Mouse (Mus musculus) heart, embryonic 14.5 days (tissue): ENCODE data around the gene Cdk5r1. TPM values are rescaled to one million over a fixed set of nuclear protein-coding genes. Genes with fewer than 3 reads are reported as not detected.

Experiments
- ATAC-seq: fragments of 200-750 bp; cut with Nextera tagmentation; 2 replicates; pipeline ENCODE4 v1.8.0; 2017; ENCODE audit warnings: low read depth, moderate TSS enrichment; ENCODE audit not compliant: insufficient number of reproducible peaks, insufficient read depth, low FRiP score
- H3K27ac ChIP-seq, 2 experiments: fragments of 200-500 bp in 1 of 2; fragments of 300-500 bp in 1 of 2; sonication (generic) in 1 of 2; replicated peaks in 1 of 2; 2 replicates each; pipeline ENCODE4 v1.5.1; 2012 to 2014; ENCODE audit warnings: low read depth in 2 of 2, low read length in 2 of 2, control low read depth in 1 of 2, mild to moderate bottlenecking in 1 of 2, mixed read lengths in 1 of 2; ENCODE audit not compliant: control insufficient read depth in 1 of 2, insufficient read depth in 1 of 2
- H3K27me3 ChIP-seq: fragments of 300-500 bp; sonication (generic); 2 replicates; pipeline ENCODE4 v1.6.1; 2014; ENCODE audit warnings: mild to moderate bottlenecking, low read length, control low read depth; ENCODE audit not compliant: control insufficient read depth, insufficient read depth
- H3K36me3 ChIP-seq: fragments of 300-500 bp; sonication (generic); 2 replicates; pipeline ENCODE4 v1.6.1; 2014; ENCODE audit warnings: mild to moderate bottlenecking, control low read depth, low read length, mixed read lengths; ENCODE audit not compliant: control insufficient read depth, insufficient read depth
- H3K4me1 ChIP-seq, 2 experiments: fragments of 200-500 bp in 1 of 2; fragments of 300-500 bp in 1 of 2; sonication (generic) in 1 of 2; 2 replicates each; pipeline ENCODE4 v1.6.1; 2012 to 2014; ENCODE audit warnings: low read length in 2 of 2, control low read depth in 1 of 2, mixed read lengths in 1 of 2; ENCODE audit not compliant: control insufficient read depth in 2 of 2, insufficient read depth in 2 of 2
- H3K4me2 ChIP-seq: fragments of 300-500 bp; sonication (generic); 2 replicates; pipeline ENCODE4 v1.6.1; 2014; ENCODE audit warnings: mild to moderate bottlenecking, low read length
- H3K4me3 ChIP-seq, 2 experiments: fragments of 200-500 bp in 1 of 2; fragments of 300-500 bp in 1 of 2; sonication (generic) in 1 of 2; 2 replicates each; pipeline ENCODE4 v1.5.1; 2012 to 2014; ENCODE audit warnings: low read length in 2 of 2, mild to moderate bottlenecking in 2 of 2, control low read depth in 1 of 2, low read depth in 1 of 2, moderate library complexity in 1 of 2; ENCODE audit not compliant: control insufficient read depth in 1 of 2, insufficient read depth in 1 of 2
- H3K9ac ChIP-seq: fragments of 300-500 bp; sonication (generic); 2 replicates; pipeline ENCODE4 v1.6.1; 2014; ENCODE audit warnings: mild to moderate bottlenecking, low read length
- H3K9me3 ChIP-seq: fragments of 300-500 bp; sonication (generic); 2 replicates; pipeline ENCODE4 v1.6.1; 2016; ENCODE audit warnings: low read length, control low read depth; ENCODE audit not compliant: control insufficient read depth
- WGBS: fragments of 180-500 bp; shearing (Covaris S2); extraction: QIAGEN DNeasy Blood & Tissue Kit; methylation state at CpG from one replicate; pipeline ENCODE4 v1.1.7; 2014; 5-methylcytosine and 5-hydroxymethylcytosine counted together
- polyA plus RNA-seq: library from polyadenylated mRNA; unstranded; fragments of >200 nt; fragmentation: Nextera tagmentation; extraction: Ambion mirVana; gene quantifications from 2 replicates; pipeline ENCODE4 v1.2.1, GENCODE M21; 2014

Gene Cdk5r1
- polyA plus RNA-seq, 1 experiment from 2014 or later = 0.36 TPM

- ATAC-seq = no peak
- H3K4me2 ChIP-seq = no peak overlapping the region
- 95% methylated on average over 7 of the region's 7 CpGs for WGBS
- H3K36me3 ChIP-seq = 0 out of 2 replicates have a peak, but pooled peaks cover 3% of the 10 kb centered on the region
- no peak overlapping the region for H3K9ac ChIP-seq
- peaks cover 12 to 14% of the 10 kb centered on the region in 2 experiments for H3K4me1 ChIP-seq
- H3K27me3 ChIP-seq = peaks cover 7% of the 10 kb centered on the region
- H3K9me3 ChIP-seq = no peaks in the 10 kb centered on the region
- no peak overlapping the region for H3K4me3 ChIP-seq
- no peak overlapping the region for H3K27ac ChIP-seq
Measured at GRCm38 (mm10) chr11:80482921-80483320, 6.1 kb downstream of the Cdk5r1 start.

- ATAC-seq = no peak
- 70% methylated on average over 6 of the region's 6 CpGs for WGBS
- Histone ChIP-seq H3K27ac (no peak overlapping the region), H3K4me1 (peaks cover 10 to 13% of the 10 kb centered on the region in 2 experiments), H3K9ac (no peak overlapping the region), H3K9me3 (no peaks in the 10 kb centered on the region), H3K4me2 (no peak overlapping the region), H3K27me3 (peaks cover 5% of the 10 kb centered on the region), H3K4me3 (no peak overlapping the region), H3K36me3 (0 out of 2 replicates have a peak, but pooled peaks cover 3% of the 10 kb centered on the region)
Measured at GRCm38 (mm10) chr11:80483536-80484067, 6.8 kb downstream of the Cdk5r1 start.

- Histone ChIP-seq H3K36me3 (0 out of 2 replicates have a peak, but pooled peaks cover 3% of the 10 kb centered on the region), H3K9ac (no peak overlapping the region), H3K4me1 (peaks cover 13 to 17% of the 10 kb centered on the region in 2 experiments), H3K27me3 (no peaks in the 10 kb centered on the region), H3K27ac (no peak overlapping the region), H3K4me2 (no peak overlapping the region), H3K9me3 (no peaks in the 10 kb centered on the region), H3K4me3 (no peak overlapping the region)
- no peak for ATAC-seq
- WGBS = 57% methylated on average over 12 of the region's 12 CpGs
Measured at GRCm38 (mm10) chr11:80484191-80484791, 7.5 kb downstream of the Cdk5r1 start.

GRCm38 (mm10) chr11:80485120-80485551, 8.3 kb downstream of the Cdk5r1 start:
- H3K4me1 ChIP-seq = peaks cover 20% of the 10 kb centered on the region in 2 experiments
- no peak overlapping the region for H3K9ac ChIP-seq
- ATAC-seq = no peak

GRCm38 (mm10) chr11:80485622-80486206, 8.9 kb downstream of the Cdk5r1 start:
- no peak overlapping the region for H3K4me2 ChIP-seq
- H3K27ac ChIP-seq = no peak overlapping the region
- no peak overlapping the region for H3K9ac ChIP-seq
- H3K27me3 ChIP-seq = no peaks in the 10 kb centered on the region
- peaks cover 20 to 21% of the 10 kb centered on the region in 2 experiments for H3K4me1 ChIP-seq
- H3K9me3 ChIP-seq = no peaks in the 10 kb centered on the region
- H3K4me3 ChIP-seq = no peak overlapping the region
- H3K36me3 ChIP-seq = no peaks in the 10 kb centered on the region
- ATAC-seq = no peak
- WGBS = 42% methylated on average over 10 of the region's 10 CpGs

More at GRCm38 (mm10) chr11:80485120-80485551, 8.3 kb downstream of the Cdk5r1 start:
- H3K27ac ChIP-seq = no peak overlapping the region
- H3K9me3 ChIP-seq = no peaks in the 10 kb centered on the region
- WGBS = 67% methylated on average over 9 of the region's 9 CpGs
- no peaks in the 10 kb centered on the region for H3K36me3 ChIP-seq
- no peak overlapping the region for H3K4me2 ChIP-seq
- H3K27me3 ChIP-seq = no peaks in the 10 kb centered on the region
- no peak overlapping the region for H3K4me3 ChIP-seq

- H3K9ac ChIP-seq = no peak overlapping the region
- H3K4me3 ChIP-seq = no peak overlapping the region
- H3K27me3 ChIP-seq = no peaks in the 10 kb centered on the region
- no peak for ATAC-seq
- 79% methylated on average over 15 of the region's 15 CpGs for WGBS
- H3K36me3 ChIP-seq = no peaks in the 10 kb centered on the region
- H3K27ac ChIP-seq = no peak overlapping the region
- H3K9me3 ChIP-seq = no peaks in the 10 kb centered on the region
- no peak overlapping the region for H3K4me2 ChIP-seq
- H3K4me1 ChIP-seq = peaks cover 26 to 33% of the 10 kb centered on the region in 2 experiments
Measured at GRCm38 (mm10) chr11:80487904-80488587, 11.2 kb downstream of the Cdk5r1 start.

- Histone ChIP-seq H3K4me1 (peaks cover 26 to 36% of the 10 kb centered on the region in 2 experiments), H3K27ac (no peak overlapping the region), H3K36me3 (no peaks in the 10 kb centered on the region), H3K9me3 (no peaks in the 10 kb centered on the region), H3K27me3 (no peaks in the 10 kb centered on the region), H3K9ac (peak overlapping the region; percentile 11; the same call in 1 of the 2 replicates), H3K4me2 (no peak overlapping the region), H3K4me3 (no peak overlapping the region)
- 48% methylated on average over 12 of the region's 12 CpGs for WGBS
- ATAC-seq = no peak
Measured at GRCm38 (mm10) chr11:80489172-80489881, 12.5 kb downstream of the Cdk5r1 start.
